Mouse (Mus musculus) urinary bladder, postnatal 4 days (tissue): ENCODE measurements around the gene Gm17019.
"Not testable (repeated sequence)": the region's sequence is repeated elsewhere in the genome, so short reads cannot be mapped to it uniquely, and the experiment has no call there.

ENCODE experiments used
- DNase-seq, 2 experiments: peaks; one replicate each; pipeline ENCODE4 v3.0.0; 2021 to 2022; ENCODE audit warnings: low spot score in 2 of 2

Gene Gm17019

GRCm38 (mm10) chr5:14996670-14997249 is 36.0 kb downstream of the Gm17019 start:
- DNase-seq, result not testable (repeated sequence)

DNA sequence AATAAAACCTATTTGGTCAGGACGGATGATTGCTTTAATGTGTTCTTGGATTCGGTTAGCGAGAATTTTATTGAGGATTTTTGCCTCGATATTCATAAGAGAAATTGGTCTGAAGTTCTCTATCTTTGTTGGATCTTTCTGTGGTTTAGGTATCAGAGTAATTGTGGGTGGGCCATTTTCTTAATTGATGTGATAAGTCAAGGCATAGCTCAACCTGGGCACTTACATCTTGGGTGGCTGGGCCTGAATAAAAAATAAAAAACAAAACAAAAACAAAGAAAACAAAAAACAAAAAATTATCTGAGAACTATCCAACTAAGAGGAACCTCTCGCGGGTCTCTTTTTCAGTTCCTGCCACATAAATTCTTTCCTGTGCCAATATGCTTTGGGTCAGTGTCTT is 38.7 kb downstream of the Gm17019 start:
- DNase-seq, result not testable (repeated sequence)

- not testable (repeated sequence) for DNase-seq
These were observed 42.2 kb downstream of the Gm17019 start for GRCm38 (mm10) chr5:14990375-14991158.

- DNase-seq, result not testable (repeated sequence)
These were observed 46.0 kb downstream of the Gm17019 start for GRCm38 (mm10) chr5:14986649-14987387.
